Mouse (Mus musculus) liver, embryonic 12.5 days (tissue): ENCODE measurements at regions not wholly inside any gene's neighbourhood (a gene's known extent, or its start where the extent isn't known, plus 50 kb on each side); places are given as distances from the start of the nearest gene placed in this dataset.
"Not testable (repeated sequence)": the region's sequence is repeated elsewhere in the genome, so short reads cannot be mapped to it uniquely, and the experiment has no call there.

Experiments used
- ATAC-seq: fragments of 200-750 bp; cut with Nextera tagmentation; 2 replicates; pipeline ENCODE4 v1.8.0; 2017; ENCODE audit warnings: moderate number of reproducible peaks, mild to moderate bottlenecking, moderate library complexity
- H3K27ac ChIP-seq: fragments of 300-500 bp; sonication (generic); 2 replicates; pipeline ENCODE4 v1.5.1; 2016; ENCODE audit warnings: mild to moderate bottlenecking
- H3K27me3 ChIP-seq: fragments of 300-500 bp; sonication (generic); replicated peaks from 2 replicates; pipeline ENCODE4 v1.6.1; 2016; ENCODE audit warnings: mild to moderate bottlenecking, moderate library complexity
- H3K36me3 ChIP-seq: fragments of 300-500 bp; sonication (generic); 2 replicates; pipeline ENCODE4 v1.6.1; 2016; ENCODE audit warnings: mild to moderate bottlenecking, moderate library complexity
- H3K4me1 ChIP-seq: fragments of 300-500 bp; sonication (generic); 2 replicates; pipeline ENCODE4 v1.6.1; 2016
- H3K4me2 ChIP-seq: fragments of 300-500 bp; sonication (generic); 2 replicates; pipeline ENCODE4 v1.6.1; 2016; ENCODE audit warnings: mild to moderate bottlenecking, moderate library complexity
- H3K4me3 ChIP-seq: fragments of 300-500 bp; sonication (generic); 2 replicates; pipeline ENCODE4 v1.5.1; 2016; ENCODE audit warnings: mild to moderate bottlenecking, moderate library complexity
- H3K9ac ChIP-seq: fragments of 300-500 bp; sonication (generic); 2 replicates; pipeline ENCODE4 v1.6.1; 2016; ENCODE audit warnings: mild to moderate bottlenecking, moderate library complexity
- H3K9me3 ChIP-seq: fragments of 300-500 bp; sonication (generic); replicated peaks from 2 replicates; pipeline ENCODE4 v1.6.1; 2016; ENCODE audit warnings: mild to moderate bottlenecking, moderate library complexity
- WGBS: fragments of 180-500 bp; shearing (Covaris S2); methylation state at CpG from one replicate; pipeline ENCODE4 v1.1.7; 2016; ENCODE audit not compliant: insufficient replicate concordance; 5-methylcytosine and 5-hydroxymethylcytosine counted together

GRCm38 (mm10) chr10:117452190-117452950 lies 72.6 kb upstream of the Cpsf6 start:
- WGBS = 27% methylated on average over 7 of the region's 7 CpGs
- ATAC-seq = no peak
- H3K27me3 ChIP-seq = peaks cover 6% of the 10 kb centered on the region; the same call in 1 of the 2 replicates
- H3K36me3 ChIP-seq = no peaks in the 10 kb centered on the region
- H3K27ac ChIP-seq = no peak overlapping the region
- no peak overlapping the region for H3K4me2 ChIP-seq
- H3K9ac ChIP-seq = no peak overlapping the region
- no peaks in the 10 kb centered on the region for H3K9me3 ChIP-seq
- peaks cover 13% of the 10 kb centered on the region for H3K4me1 ChIP-seq
- H3K4me3 ChIP-seq = no peak overlapping the region

GRCm38 (mm10) chr10:117451396-117452185 lies 71.8 kb upstream of the Cpsf6 start:
- ATAC-seq = no peak
- Histone ChIP-seq H3K9ac (no peak overlapping the region), H3K4me3 (no peak overlapping the region), H3K4me1 (peaks cover 13% of the 10 kb centered on the region), H3K4me2 (no peak overlapping the region), H3K36me3 (no peaks in the 10 kb centered on the region), H3K27me3 (no peaks in the 10 kb centered on the region), H3K9me3 (no peaks in the 10 kb centered on the region), H3K27ac (no peak overlapping the region)
- 74% methylated on average over 9 of the region's 9 CpGs for WGBS

GRCm38 (mm10) chr10:117450631-117451030 lies 70.8 kb upstream of the Cpsf6 start:
- no peak overlapping the region for H3K4me2 ChIP-seq
- no peaks in the 10 kb centered on the region for H3K9me3 ChIP-seq
- H3K36me3 ChIP-seq = no peaks in the 10 kb centered on the region
- WGBS = 83% methylated on average over 4 of the region's 4 CpGs
- H3K27me3 ChIP-seq = no peaks in the 10 kb centered on the region
- H3K4me3 ChIP-seq = no peak overlapping the region
- ATAC-seq = no peak
- H3K9ac ChIP-seq = no peak overlapping the region
- H3K27ac ChIP-seq = no peak overlapping the region
- peaks cover 13% of the 10 kb centered on the region for H3K4me1 ChIP-seq

- Histone ChIP-seq H3K4me1 (peaks cover 13% of the 10 kb centered on the region), H3K4me3 (no peak overlapping the region), H3K36me3 (no peaks in the 10 kb centered on the region), H3K27me3 (no peaks in the 10 kb centered on the region), H3K27ac (no peak overlapping the region), H3K9me3 (no peaks in the 10 kb centered on the region), H3K9ac (no peak overlapping the region), H3K4me2 (no peak overlapping the region)
- 81% methylated on average over 1 of the region's 1 CpGs for WGBS
- ATAC-seq = no peak
Observed at GRCm38 (mm10) chr10:117450240-117450569, 70.4 kb upstream of the Cpsf6 start.

DNA sequence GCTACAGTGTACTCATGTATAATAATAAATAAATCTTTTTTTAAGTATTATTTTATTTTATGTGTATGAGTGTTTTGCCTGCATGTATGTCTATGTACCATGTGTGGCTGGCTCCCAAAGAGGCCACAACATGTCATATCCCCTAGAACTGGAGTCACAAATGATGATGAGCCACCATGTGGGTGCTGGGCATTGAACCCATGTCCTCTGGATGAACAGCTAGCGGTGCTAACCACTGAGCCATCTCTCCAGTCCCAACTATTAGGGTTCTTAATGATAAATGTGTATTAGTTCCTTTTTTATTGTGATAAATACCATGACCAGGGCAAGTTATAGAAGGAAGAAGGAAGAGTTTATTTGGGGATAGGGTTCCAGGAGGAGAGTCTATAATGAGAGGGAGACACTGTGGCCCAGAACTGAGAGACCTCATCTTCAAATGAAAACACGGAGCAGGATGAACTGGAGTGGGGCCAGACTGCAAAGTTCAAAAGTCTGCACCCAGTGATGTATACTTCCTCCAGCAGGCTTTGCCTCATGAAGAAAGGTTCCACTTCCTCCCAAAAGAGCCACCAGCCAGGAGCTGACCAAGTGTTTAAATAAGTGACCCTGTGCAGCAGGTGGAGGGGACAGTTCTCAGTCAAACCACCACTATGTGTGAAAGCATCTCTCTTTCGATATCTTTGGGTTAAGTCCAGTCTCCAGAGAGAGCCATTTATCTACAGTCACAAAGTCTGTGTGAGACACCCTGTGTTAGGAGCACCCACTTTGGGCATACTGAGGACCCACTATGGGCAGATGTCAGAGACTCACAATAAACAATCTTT lies 69.8 kb upstream of the Cpsf6 start:
- Histone ChIP-seq H3K4me2 (no peak overlapping the region), H3K9ac (no peak overlapping the region), H3K4me3 (no peak overlapping the region), H3K27me3 (no peaks in the 10 kb centered on the region), H3K36me3 (no peaks in the 10 kb centered on the region), H3K9me3 (no peaks in the 10 kb centered on the region), H3K27ac (no peak overlapping the region), H3K4me1 (peaks cover 13% of the 10 kb centered on the region)
- WGBS = 68% methylated on average over 3 of the region's 3 CpGs
- ATAC-seq = no peak

- peaks cover 13% of the 10 kb centered on the region for H3K4me1 ChIP-seq
- H3K27me3 ChIP-seq, H3K9me3 ChIP-seq, H3K4me2 ChIP-seq, H3K9ac ChIP-seq, ATAC-seq, H3K4me3 ChIP-seq, H3K27ac ChIP-seq, H3K36me3 ChIP-seq: not testable (repeated sequence)
- 73% methylated on average over 3 of the region's 3 CpGs for WGBS
Observed at GRCm38 (mm10) chr10:117448783-117449182, 69.0 kb upstream of the Cpsf6 start.

DNA sequence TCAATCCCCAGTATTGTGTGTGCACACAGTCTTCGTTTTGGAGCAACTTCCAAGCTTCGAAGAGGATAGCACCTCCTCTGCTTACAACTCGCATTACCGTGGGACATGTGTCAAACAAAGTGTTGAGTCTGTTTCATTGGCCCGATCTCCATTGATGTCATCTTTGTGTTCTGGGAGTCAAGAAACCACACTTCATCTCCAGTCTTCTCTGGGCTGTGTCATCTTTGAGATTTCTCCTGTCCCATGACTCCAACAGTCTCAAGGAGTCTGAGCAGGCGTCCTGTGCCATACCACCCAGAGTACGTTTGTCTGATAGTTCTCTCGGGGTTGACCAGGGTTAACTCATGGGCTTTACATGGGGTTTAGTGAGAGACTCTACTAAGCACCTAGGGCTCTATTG lies 67.8 kb upstream of the Cpsf6 start:
- no peak overlapping the region for H3K9ac ChIP-seq
- H3K4me1 ChIP-seq = peaks cover 12% of the 10 kb centered on the region
- WGBS = 77% methylated on average over 8 of the region's 8 CpGs
- no peak overlapping the region for H3K27ac ChIP-seq
- no peak for ATAC-seq
- H3K4me3 ChIP-seq = no peak overlapping the region
- no peaks in the 10 kb centered on the region for H3K27me3 ChIP-seq
- H3K4me2 ChIP-seq = no peak overlapping the region
- H3K36me3 ChIP-seq = no peaks in the 10 kb centered on the region
- no peaks in the 10 kb centered on the region for H3K9me3 ChIP-seq

GRCm38 (mm10) chr10:117447206-117447605 lies 67.4 kb upstream of the Cpsf6 start:
- no peaks in the 10 kb centered on the region for H3K27me3 ChIP-seq
- H3K36me3 ChIP-seq = no peaks in the 10 kb centered on the region
- H3K4me1 ChIP-seq = peaks cover 8% of the 10 kb centered on the region
- no peak overlapping the region for H3K4me2 ChIP-seq
- no peak overlapping the region for H3K4me3 ChIP-seq
- ATAC-seq = no peak
- H3K9ac ChIP-seq = no peak overlapping the region
- 68% methylated on average over 8 of the region's 8 CpGs for WGBS
- no peak overlapping the region for H3K27ac ChIP-seq
- no peaks in the 10 kb centered on the region for H3K9me3 ChIP-seq

DNA sequence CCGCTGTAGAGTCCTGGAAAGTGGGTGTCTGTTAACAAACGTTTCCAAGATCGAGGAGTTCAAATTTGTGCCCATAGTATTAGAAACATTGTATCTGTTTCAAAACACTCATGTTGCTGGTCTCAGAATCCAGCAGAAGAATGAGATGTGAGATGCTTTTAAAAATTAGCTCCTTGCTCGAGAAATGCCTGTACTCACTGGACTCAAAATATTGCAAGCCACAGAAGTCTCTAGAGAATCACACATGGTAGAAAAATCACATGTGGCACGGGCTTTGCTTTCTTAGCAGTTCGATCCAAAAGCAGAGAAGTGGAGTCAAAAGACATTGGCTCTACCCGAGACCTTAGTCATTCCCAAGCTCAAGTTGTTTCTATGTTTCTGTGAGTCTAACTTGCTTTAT lies 67.0 kb upstream of the Cpsf6 start:
- Histone ChIP-seq H3K27ac (no peak overlapping the region), H3K9ac (no peak overlapping the region), H3K4me3 (no peak overlapping the region), H3K4me1 (peaks cover 3% of the 10 kb centered on the region), H3K27me3 (no peaks in the 10 kb centered on the region), H3K4me2 (no peak overlapping the region), H3K9me3 (no peaks in the 10 kb centered on the region), H3K36me3 (no peaks in the 10 kb centered on the region)
- 79% methylated on average over 7 of the region's 7 CpGs for WGBS
- no peak for ATAC-seq

DNA sequence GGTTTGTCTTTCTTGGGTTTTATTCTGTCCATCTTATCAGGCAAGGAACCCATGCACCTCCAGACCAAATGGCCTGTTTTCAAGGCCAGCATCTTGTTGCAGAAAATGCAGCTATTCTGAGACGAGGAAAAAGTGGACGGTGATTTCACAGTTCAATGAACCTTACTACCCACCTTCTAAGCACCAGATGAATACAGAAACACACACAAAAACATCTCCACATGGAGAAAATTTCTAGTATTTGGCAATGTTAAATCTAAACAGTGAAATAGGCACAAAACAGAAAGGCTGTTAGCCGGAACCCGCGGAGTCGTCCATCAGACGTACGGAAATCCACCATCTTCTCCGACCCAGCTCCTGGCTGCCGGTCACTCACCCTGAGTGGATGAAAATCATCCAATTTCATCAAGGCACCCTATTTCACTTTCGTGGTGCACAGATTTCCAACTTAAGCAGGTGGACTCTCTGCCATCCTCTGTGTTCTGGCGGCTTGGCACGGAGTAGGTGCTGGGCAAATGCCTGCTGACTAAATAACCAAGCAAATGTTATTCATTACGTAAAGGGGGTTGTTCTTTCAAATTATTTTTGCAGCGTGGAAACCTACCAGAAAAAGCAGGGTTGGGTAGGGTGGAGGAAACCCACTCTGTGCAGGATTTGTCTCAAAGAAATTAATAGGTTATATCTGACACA lies 66.1 kb upstream of the Cpsf6 start:
- H3K9me3 ChIP-seq = no peaks in the 10 kb centered on the region
- H3K4me2 ChIP-seq = no peak overlapping the region
- H3K27me3 ChIP-seq = no peaks in the 10 kb centered on the region
- no peaks in the 10 kb centered on the region for H3K4me1 ChIP-seq
- no peaks in the 10 kb centered on the region for H3K36me3 ChIP-seq
- no peak for ATAC-seq
- H3K27ac ChIP-seq = no peak overlapping the region
- no peak overlapping the region for H3K4me3 ChIP-seq
- 83% methylated on average over 15 of the region's 15 CpGs for WGBS
- no peak overlapping the region for H3K9ac ChIP-seq

GRCm38 (mm10) chr10:117445181-117445790 lies 65.5 kb upstream of the Cpsf6 start:
- Histone ChIP-seq H3K27ac (no peak overlapping the region), H3K4me1 (no peaks in the 10 kb centered on the region), H3K36me3 (no peaks in the 10 kb centered on the region), H3K9ac (no peak overlapping the region), H3K27me3 (no peaks in the 10 kb centered on the region), H3K4me3 (no peak overlapping the region), H3K9me3 (no peaks in the 10 kb centered on the region), H3K4me2 (no peak overlapping the region)
- no peak for ATAC-seq
- 40% methylated on average over 6 of the region's 6 CpGs for WGBS
